Mouse (Mus musculus): ENCODE measurements around the gene Thrb. TPM values are rescaled to one million over a fixed set of nuclear protein-coding genes. Genes with fewer than 3 reads are reported as not detected.

Gene Thrb
- polyA plus RNA-seq, 1 experiment from 2014 or later: 1.2 TPM

DNA sequence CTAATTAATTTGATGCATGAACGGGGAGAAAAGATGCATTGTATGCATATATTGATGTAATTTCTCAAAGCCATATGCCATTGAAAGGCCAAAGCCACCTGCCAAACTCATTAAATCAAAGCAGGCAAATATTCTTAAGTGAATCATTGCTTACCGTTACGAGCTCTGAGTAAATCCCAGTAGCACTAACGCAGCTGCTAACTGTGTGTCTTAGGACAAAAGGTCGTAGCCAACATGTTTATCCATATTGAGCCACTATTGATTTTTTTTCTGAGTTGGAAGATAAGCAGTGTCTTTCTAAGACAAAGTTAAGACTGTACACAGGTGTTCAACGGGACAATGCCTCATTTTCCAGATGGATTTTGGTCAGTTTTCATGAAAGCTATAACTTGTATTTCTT is 323.8 kb downstream of the Thrb start:
- no peak overlapping the region for H3K27ac ChIP-seq (ENCODE audit: low read length)
- no peak for ATAC-seq (replicated peaks; ENCODE audit: extremely low read depth, insufficient read depth, low FRiP score)
- H3K4me2 ChIP-seq (ENCODE audit: low read depth, low read length): no peak overlapping the region
- WGBS: 73% methylated on average over 6 of the region's 6 CpGs
- H3K4me3 ChIP-seq (ENCODE audit: low read length): no peak overlapping the region
- no peak overlapping the region for H3K9ac ChIP-seq (ENCODE audit: low read length)
- H3K4me1 ChIP-seq (ENCODE audit: control insufficient read depth, insufficient read depth, low read length): no peaks in the 10 kb centered on the region
- H3K36me3 ChIP-seq (ENCODE audit: control insufficient read depth, insufficient read depth): no peaks in the 10 kb centered on the region
- H3K9me3 ChIP-seq (replicated peaks; ENCODE audit: control insufficient read depth, low read length): no peaks in the 10 kb centered on the region
- H3K27me3 ChIP-seq (ENCODE audit: control insufficient read depth, insufficient read depth, low read length): no peaks in the 10 kb centered on the region

DNA sequence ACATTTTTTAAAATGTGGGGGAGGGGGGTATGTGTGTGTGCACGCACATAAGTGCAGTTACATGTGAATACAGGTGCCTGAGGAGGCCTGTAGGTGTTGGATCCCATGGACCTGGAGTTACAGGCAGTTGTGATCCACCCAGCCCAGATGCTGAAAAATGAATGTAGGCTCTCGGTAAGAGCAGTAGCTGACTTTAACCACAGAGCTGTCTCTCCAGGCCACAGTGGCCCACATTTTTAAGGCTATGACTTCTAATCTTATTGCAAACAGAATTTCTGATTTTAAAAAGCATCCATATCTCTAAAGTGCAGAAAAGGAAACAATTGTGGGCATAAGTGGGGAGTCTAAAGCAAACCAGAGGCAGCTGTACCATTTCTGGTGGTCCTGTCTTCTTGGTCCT is 328.5 kb downstream of the Thrb start:
- no peak overlapping the region for H3K27ac ChIP-seq (ENCODE audit: low read length)
- no peaks in the 10 kb centered on the region for H3K36me3 ChIP-seq (ENCODE audit: control insufficient read depth, insufficient read depth)
- no peaks in the 10 kb centered on the region for H3K27me3 ChIP-seq (ENCODE audit: control insufficient read depth, insufficient read depth, low read length)
- H3K9me3 ChIP-seq (replicated peaks; ENCODE audit: control insufficient read depth, low read length): no peaks in the 10 kb centered on the region
- ATAC-seq (replicated peaks; ENCODE audit: extremely low read depth, insufficient read depth, low FRiP score): no peak
- no peaks in the 10 kb centered on the region for H3K4me1 ChIP-seq (ENCODE audit: control insufficient read depth, insufficient read depth, low read length)
- WGBS: 79% methylated on average over 2 of the region's 2 CpGs
- no peak overlapping the region for H3K4me3 ChIP-seq (ENCODE audit: low read length)
- H3K9ac ChIP-seq (ENCODE audit: low read length): no peak overlapping the region
- no peak overlapping the region for H3K4me2 ChIP-seq (ENCODE audit: low read depth, low read length)

GRCm38 (mm10) chr14:17989182-17989581 is 329.1 kb downstream of the Thrb start:
- Histone ChIP-seq H3K4me1 (ENCODE audit: control insufficient read depth, insufficient read depth, low read length) (no peaks in the 10 kb centered on the region), H3K36me3 (ENCODE audit: control insufficient read depth, insufficient read depth) (no peaks in the 10 kb centered on the region), H3K9ac (ENCODE audit: low read length) (no peak overlapping the region), H3K27me3 (ENCODE audit: control insufficient read depth, insufficient read depth, low read length) (no peaks in the 10 kb centered on the region), H3K4me2 (ENCODE audit: low read depth, low read length) (no peak overlapping the region), H3K9me3 (replicated peaks; ENCODE audit: control insufficient read depth, low read length) (no peaks in the 10 kb centered on the region), H3K27ac (ENCODE audit: low read length) (no peak overlapping the region), H3K4me3 (ENCODE audit: low read length) (no peak overlapping the region)
- ATAC-seq (replicated peaks; ENCODE audit: extremely low read depth, insufficient read depth, low FRiP score): no peak
- WGBS: 51% methylated on average over 4 of the region's 4 CpGs

DNA sequence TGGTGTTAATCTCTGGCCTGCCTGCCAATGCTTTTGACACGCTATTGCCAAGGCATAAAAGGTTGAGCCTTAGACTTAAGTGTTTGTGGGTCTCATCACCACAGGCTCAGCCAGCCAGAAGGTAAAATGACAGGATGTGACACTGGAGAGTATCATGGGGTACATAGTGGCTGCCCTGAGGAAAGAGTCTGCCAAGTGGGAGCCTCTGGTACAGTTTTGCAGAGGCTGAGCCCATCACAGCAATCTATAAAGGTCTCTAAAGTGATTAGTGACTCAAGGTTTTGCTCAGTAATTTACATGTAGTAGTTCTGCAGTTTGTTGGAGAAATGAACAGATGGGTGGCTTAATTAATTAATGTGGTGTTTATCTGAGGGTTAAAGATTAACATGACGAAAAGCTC is 330.1 kb downstream of the Thrb start:
- 84% methylated on average over 2 of the region's 2 CpGs for WGBS
- H3K36me3 ChIP-seq (ENCODE audit: control insufficient read depth, insufficient read depth): no peaks in the 10 kb centered on the region
- no peak for ATAC-seq (replicated peaks; ENCODE audit: extremely low read depth, insufficient read depth, low FRiP score)
- H3K9ac ChIP-seq (ENCODE audit: low read length): no peak overlapping the region
- no peak overlapping the region for H3K4me3 ChIP-seq (ENCODE audit: low read length)
- H3K27me3 ChIP-seq (ENCODE audit: control insufficient read depth, insufficient read depth, low read length): no peaks in the 10 kb centered on the region
- no peak overlapping the region for H3K27ac ChIP-seq (ENCODE audit: low read length)
- no peaks in the 10 kb centered on the region for H3K9me3 ChIP-seq (replicated peaks; ENCODE audit: control insufficient read depth, low read length)
- no peak overlapping the region for H3K4me2 ChIP-seq (ENCODE audit: low read depth, low read length)
- H3K4me1 ChIP-seq (ENCODE audit: control insufficient read depth, insufficient read depth, low read length): no peaks in the 10 kb centered on the region

DNA sequence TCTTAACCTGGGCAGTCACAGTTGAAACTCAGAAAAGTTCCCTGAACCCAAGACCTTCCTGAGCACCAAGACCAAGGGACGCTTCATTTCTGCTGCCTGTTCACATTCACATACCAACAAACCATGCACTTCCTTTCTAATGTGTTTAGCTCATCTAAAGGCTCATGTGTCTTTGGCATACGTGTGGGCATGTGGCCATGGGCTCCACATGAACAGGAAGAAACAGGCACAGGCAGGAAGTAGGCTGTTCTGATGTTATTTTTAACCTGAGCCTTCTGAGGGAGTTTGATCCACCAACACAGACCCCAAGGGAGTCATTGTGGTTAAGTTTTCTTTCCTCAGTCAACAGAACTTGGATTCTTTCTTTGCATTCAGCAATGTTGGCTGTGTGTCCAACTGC is 341.8 kb downstream of the Thrb start:
- Histone ChIP-seq H3K9ac (ENCODE audit: low read length) (no peak overlapping the region), H3K4me3 (ENCODE audit: low read length) (no peak overlapping the region), H3K27me3 (ENCODE audit: control insufficient read depth, insufficient read depth, low read length) (no peaks in the 10 kb centered on the region), H3K4me2 (ENCODE audit: low read depth, low read length) (no peak overlapping the region), H3K9me3 (replicated peaks; ENCODE audit: control insufficient read depth, low read length) (no peaks in the 10 kb centered on the region), H3K27ac (ENCODE audit: low read length) (no peak overlapping the region), H3K36me3 (ENCODE audit: control insufficient read depth, insufficient read depth) (no peaks in the 10 kb centered on the region), H3K4me1 (ENCODE audit: control insufficient read depth, insufficient read depth, low read length) (no peaks in the 10 kb centered on the region)
- WGBS: 65% methylated on average over 2 of the region's 2 CpGs
- peak; percentile 61 for ATAC-seq (replicated peaks; ENCODE audit: extremely low read depth, insufficient read depth, low FRiP score)

DNA sequence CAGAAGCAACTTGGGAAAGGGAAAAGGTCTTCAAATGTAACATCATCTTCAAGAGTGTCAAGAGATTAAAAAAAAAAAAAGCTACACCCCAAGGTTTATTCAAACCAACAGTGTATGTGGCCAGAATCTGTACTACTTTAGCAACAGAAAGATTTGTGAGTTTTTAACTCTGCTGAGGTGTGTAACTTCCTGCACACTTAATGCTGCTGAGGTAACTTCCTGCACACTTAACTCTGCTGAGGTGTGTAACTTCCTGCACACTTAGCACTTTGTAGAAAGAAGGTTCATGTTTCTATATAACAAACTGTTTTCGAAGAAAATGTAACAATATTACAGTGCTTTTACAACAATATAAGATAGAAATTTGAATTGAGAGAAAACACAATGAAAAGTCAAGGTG is 343.6 kb downstream of the Thrb start:
- 65% methylated on average over 1 of the region's 1 CpGs for WGBS
- H3K4me2 ChIP-seq (ENCODE audit: low read depth, low read length): no peak overlapping the region
- no peaks in the 10 kb centered on the region for H3K4me1 ChIP-seq (ENCODE audit: control insufficient read depth, insufficient read depth, low read length)
- H3K9ac ChIP-seq (ENCODE audit: low read length): no peak overlapping the region
- ATAC-seq (replicated peaks; ENCODE audit: extremely low read depth, insufficient read depth, low FRiP score): no peak
- H3K27ac ChIP-seq (ENCODE audit: low read length): no peak overlapping the region
- H3K27me3 ChIP-seq (ENCODE audit: control insufficient read depth, insufficient read depth, low read length): no peaks in the 10 kb centered on the region
- no peak overlapping the region for H3K4me3 ChIP-seq (ENCODE audit: low read length)
- H3K36me3 ChIP-seq (ENCODE audit: control insufficient read depth, insufficient read depth): no peaks in the 10 kb centered on the region
- H3K9me3 ChIP-seq (replicated peaks; ENCODE audit: control insufficient read depth, low read length): no peaks in the 10 kb centered on the region

DNA sequence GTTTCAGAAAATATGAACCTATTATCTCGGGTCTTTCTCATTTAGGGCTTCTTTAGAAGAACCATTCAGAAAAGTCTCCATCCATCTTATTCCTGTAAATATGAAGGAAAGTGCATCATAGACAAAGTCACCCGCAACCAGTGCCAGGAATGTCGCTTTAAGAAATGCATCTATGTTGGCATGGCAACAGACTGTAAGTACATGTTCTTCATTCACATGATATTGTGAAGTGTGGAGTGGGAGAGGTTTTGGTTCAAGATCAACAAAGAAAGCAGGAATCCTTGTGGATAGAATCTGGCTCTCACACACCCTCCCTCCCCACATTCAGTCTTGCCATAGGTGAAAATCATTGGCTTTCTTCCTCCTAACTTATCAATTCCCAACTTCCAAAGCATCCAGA is 348.5 kb downstream of the Thrb start:
- Histone ChIP-seq H3K4me3 (ENCODE audit: low read length) (no peak overlapping the region), H3K27ac (ENCODE audit: low read length) (no peak overlapping the region), H3K4me1 (ENCODE audit: control insufficient read depth, insufficient read depth, low read length) (no peaks in the 10 kb centered on the region), H3K9me3 (replicated peaks; ENCODE audit: control insufficient read depth, low read length) (no peaks in the 10 kb centered on the region), H3K27me3 (ENCODE audit: control insufficient read depth, insufficient read depth, low read length) (no peaks in the 10 kb centered on the region), H3K9ac (ENCODE audit: low read length) (no peak overlapping the region), H3K4me2 (ENCODE audit: low read depth, low read length) (no peak overlapping the region), H3K36me3 (ENCODE audit: control insufficient read depth, insufficient read depth) (no peaks in the 10 kb centered on the region)
- ATAC-seq (replicated peaks; ENCODE audit: extremely low read depth, insufficient read depth, low FRiP score): no peak
- WGBS: 74% methylated on average over 3 of the region's 3 CpGs

GRCm38 (mm10) chr14:18016604-18017003 is 356.5 kb downstream of the Thrb start:
- no peak overlapping the region for H3K4me3 ChIP-seq (ENCODE audit: low read length)
- H3K27ac ChIP-seq (ENCODE audit: low read length): no peak overlapping the region
- no peaks in the 10 kb centered on the region for H3K9me3 ChIP-seq (replicated peaks; ENCODE audit: control insufficient read depth, low read length)
- H3K9ac ChIP-seq (ENCODE audit: low read length): no peak overlapping the region
- no peak overlapping the region for H3K4me2 ChIP-seq (ENCODE audit: low read depth, low read length)
- H3K36me3 ChIP-seq (ENCODE audit: control insufficient read depth, insufficient read depth): no peaks in the 10 kb centered on the region
- no peaks in the 10 kb centered on the region for H3K4me1 ChIP-seq (ENCODE audit: control insufficient read depth, insufficient read depth, low read length)
- no peak for ATAC-seq (replicated peaks; ENCODE audit: extremely low read depth, insufficient read depth, low FRiP score)
- no peaks in the 10 kb centered on the region for H3K27me3 ChIP-seq (ENCODE audit: control insufficient read depth, insufficient read depth, low read length)
- 79% methylated on average over 5 of the region's 5 CpGs for WGBS

- ATAC-seq (replicated peaks; ENCODE audit: extremely low read depth, insufficient read depth, low FRiP score): no peak
- H3K27me3 ChIP-seq (ENCODE audit: control insufficient read depth, insufficient read depth, low read length): no peaks in the 10 kb centered on the region
- H3K9ac ChIP-seq (ENCODE audit: low read length): no peak overlapping the region
- no peak overlapping the region for H3K4me2 ChIP-seq (ENCODE audit: low read depth, low read length)
- no peaks in the 10 kb centered on the region for H3K4me1 ChIP-seq (ENCODE audit: control insufficient read depth, insufficient read depth, low read length)
- no peak overlapping the region for H3K27ac ChIP-seq (ENCODE audit: low read length)
- H3K4me3 ChIP-seq (ENCODE audit: low read length): no peak overlapping the region
- no peaks in the 10 kb centered on the region for H3K9me3 ChIP-seq (replicated peaks; ENCODE audit: control insufficient read depth, low read length)
- 62% methylated on average over 4 of the region's 4 CpGs for WGBS
- H3K36me3 ChIP-seq (ENCODE audit: control insufficient read depth, insufficient read depth): no peaks in the 10 kb centered on the region
Observed at GRCm38 (mm10) chr14:18020128-18020527, 360.1 kb downstream of the Thrb start.

DNA sequence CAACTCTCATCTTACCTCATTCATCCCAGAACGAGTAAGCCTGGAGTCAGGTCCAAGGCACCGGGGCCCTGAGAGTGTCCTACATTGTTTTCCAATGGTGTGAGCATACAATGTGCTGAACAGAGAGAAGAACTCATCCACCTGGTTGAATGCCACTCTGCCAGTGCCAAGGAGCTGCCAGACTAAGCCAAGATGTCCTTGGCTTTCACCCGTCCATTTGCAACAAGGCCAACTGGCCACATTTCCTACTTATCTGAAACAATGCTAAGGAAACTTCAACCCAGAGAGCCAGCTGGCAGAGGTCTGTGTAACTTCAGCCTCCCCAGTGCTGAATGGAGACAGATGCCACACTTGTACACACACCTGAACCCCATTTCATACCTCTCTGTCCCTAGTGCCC is 360.6 kb downstream of the Thrb start:
- ATAC-seq (replicated peaks; ENCODE audit: extremely low read depth, insufficient read depth, low FRiP score): no peak
- Histone ChIP-seq H3K4me3 (ENCODE audit: low read length) (no peak overlapping the region), H3K27ac (ENCODE audit: low read length) (no peak overlapping the region), H3K4me2 (ENCODE audit: low read depth, low read length) (no peak overlapping the region), H3K9me3 (replicated peaks; ENCODE audit: control insufficient read depth, low read length) (no peaks in the 10 kb centered on the region), H3K4me1 (ENCODE audit: control insufficient read depth, insufficient read depth, low read length) (no peaks in the 10 kb centered on the region), H3K9ac (ENCODE audit: low read length) (no peak overlapping the region), H3K36me3 (ENCODE audit: control insufficient read depth, insufficient read depth) (no peaks in the 10 kb centered on the region), H3K27me3 (ENCODE audit: control insufficient read depth, insufficient read depth, low read length) (no peaks in the 10 kb centered on the region)
- 75% methylated on average over 3 of the region's 3 CpGs for WGBS

Data from heart, embryonic 16.5 days (tissue).